ENCODE assay signal across 8 mouse cellular contexts in the genomic region with DNA sequence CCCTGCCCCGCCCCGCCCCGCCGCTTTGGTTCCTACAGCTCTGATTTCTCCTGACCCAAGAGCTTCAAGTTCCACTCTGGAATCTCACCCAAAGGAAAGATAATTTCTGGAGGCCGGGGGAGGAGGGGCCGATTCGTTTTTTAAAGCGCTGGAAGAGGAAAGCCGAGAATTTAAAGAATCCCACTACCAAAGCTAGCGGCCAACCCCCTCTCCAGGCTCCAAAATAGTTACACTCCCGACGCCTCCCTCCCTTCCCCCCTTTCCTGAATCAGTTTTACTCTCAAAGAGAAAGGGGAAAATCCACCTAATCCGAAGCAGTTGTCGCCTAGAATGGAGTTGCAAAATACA. TPM values are rescaled to one million over a fixed set of nuclear protein-coding genes. Genes with fewer than 3 reads are reported as not detected.
DNase-seq lines count a peak whose midpoint lies in the region; ATAC-seq lines count a peak whose summit lies in the region.

Dse (minus strand) TSS at position 213 of the 348 bp plus-strand sequence.

- peak within 1 kb of the TSS; percentile 82 for H3K4me3 ChIP-seq in lung, embryonic 15.5 days
- H3K4me3 ChIP-seq in forebrain, embryonic 13.5 days: peak within 1 kb of the TSS; percentile 77
- H3K4me3 ChIP-seq in limb, embryonic 13.5 days: peak within 1 kb of the TSS; percentile 67
- H3K4me3 ChIP-seq in neural tube, embryonic 13.5 days: peak within 1 kb of the TSS; percentile 79

- peak within 1 kb of the TSS; percentile 81 for H3K9ac ChIP-seq in lung, embryonic 15.5 days
- H3K9ac ChIP-seq in forebrain, embryonic 13.5 days: peak within 1 kb of the TSS; percentile 86
- H3K9ac ChIP-seq in limb, embryonic 13.5 days: peak within 1 kb of the TSS; percentile 89
- H3K9ac ChIP-seq in neural tube, embryonic 13.5 days: peak within 1 kb of the TSS; percentile 85

- H3K27ac ChIP-seq in lung, embryonic 15.5 days: peak within 1 kb of the TSS; percentile 97
- H3K27ac ChIP-seq in forebrain, embryonic 13.5 days: peak within 1 kb of the TSS; percentile 59
- H3K27ac ChIP-seq in limb, embryonic 13.5 days: peak within 1 kb of the TSS; percentile 95
- H3K27ac ChIP-seq in neural tube, embryonic 13.5 days (replicated peaks): peak within 1 kb of the TSS; percentile 73

- H3K36me3 ChIP-seq in lung, embryonic 15.5 days: no peaks in the 10 kb centered on the region
- no peaks in the 10 kb centered on the region for H3K36me3 ChIP-seq in forebrain, embryonic 13.5 days (ENCODE audit: poor library complexity, severe bottlenecking)
- H3K36me3 ChIP-seq in limb, embryonic 13.5 days: peaks cover 6% of the 10 kb centered on the region; the same call in 1 of the 2 replicates
- no peaks in the 10 kb centered on the region for H3K36me3 ChIP-seq in neural tube, embryonic 13.5 days

- peak within 1 kb of the TSS; percentile 68 for H3K4me2 ChIP-seq in lung, embryonic 15.5 days
- H3K4me2 ChIP-seq in forebrain, embryonic 13.5 days: peak within 1 kb of the TSS; percentile 79
- peak within 1 kb of the TSS; percentile 73 for H3K4me2 ChIP-seq in limb, embryonic 13.5 days (replicated peaks)
- peak within 1 kb of the TSS; percentile 82 for H3K4me2 ChIP-seq in neural tube, embryonic 13.5 days

- no peak for ATAC-seq in lung, embryonic 15.5 days (ENCODE audit: borderline replicate concordance, extremely low read depth, low FRiP score, low TSS enrichment)
- peak; percentile 20 for ATAC-seq in forebrain, embryonic 13.5 days
- peak; percentile 71 for ATAC-seq in limb, embryonic 13.5 days (ENCODE audit: low FRiP score, low read depth)
- peak; percentile 30 for ATAC-seq in neural tube, embryonic 13.5 days (ENCODE audit: low read depth)

- H3K27me3 ChIP-seq in lung, embryonic 15.5 days: no peaks in the 10 kb centered on the region
- no peaks in the 10 kb centered on the region for H3K27me3 ChIP-seq in forebrain, embryonic 13.5 days
- no peaks in the 10 kb centered on the region for H3K27me3 ChIP-seq in limb, embryonic 13.5 days
- no peaks in the 10 kb centered on the region for H3K27me3 ChIP-seq in neural tube, embryonic 13.5 days

- peaks cover 24% of the 10 kb centered on the region for H3K4me1 ChIP-seq in lung, embryonic 15.5 days
- H3K4me1 ChIP-seq in forebrain, embryonic 13.5 days: peaks cover 3% of the 10 kb centered on the region
- H3K4me1 ChIP-seq in limb, embryonic 13.5 days: peaks cover 23% of the 10 kb centered on the region
- H3K4me1 ChIP-seq in neural tube, embryonic 13.5 days (replicated peaks): peaks cover 7% of the 10 kb centered on the region

- 1% methylated on average over 14 of the region's 14 CpGs for WGBS in lung, embryonic 15.5 days
- WGBS in forebrain, embryonic 13.5 days: 0% methylated on average over 14 of the region's 14 CpGs
- under 1% methylated on average over 14 of the region's 14 CpGs for WGBS in limb, embryonic 13.5 days
- WGBS in neural tube, embryonic 13.5 days: under 1% methylated on average over 14 of the region's 14 CpGs

- DNase-seq in adrenal gland, adult 2 months: no peak
- no peak for DNase-seq in adrenal gland, postnatal 36 days
- no peak for DNase-seq in lung, postnatal 4 days
- DNase-seq in yolk sac, embryonic 10.5 days (ENCODE audit: low spot score): no peak

- no peaks in the 10 kb centered on the region for H3K9me3 ChIP-seq in lung, embryonic 15.5 days
- H3K9me3 ChIP-seq in forebrain, embryonic 13.5 days (replicated peaks): no peaks in the 10 kb centered on the region
- H3K9me3 ChIP-seq in limb, embryonic 13.5 days: no peaks in the 10 kb centered on the region
- H3K9me3 ChIP-seq in neural tube, embryonic 13.5 days: no peaks in the 10 kb centered on the region

RNA-seq across cellular contexts. Expression of gene Dse, which starts in this region (rescaled TPM):
- total RNA-seq in adrenal gland, adult 2 months (2021): 10 to 100 TPM; 13.2 to 14.9 TPM
- polyA plus RNA-seq in adrenal gland, adult 2 months (2012; rRNA removed): 3.7 and 4.5 TPM in 2 replicates
- total RNA-seq in adrenal gland, postnatal 36 days (2021): 10 to 100 TPM in 1 of 2 experiments, 1 to 10 TPM in 1; 8.2 to 14.2 TPM
- polyA plus RNA-seq in lung, embryonic 15.5 days (2015; fragmentation: Nextera tagmentation; extraction: Ambion mirVana): 29.0 and 31.2 TPM in 2 replicates
- polyA plus RNA-seq in forebrain, embryonic 13.5 days (2015; fragmentation: Nextera tagmentation; extraction: Ambion mirVana): 4.6 and 4.9 TPM in 2 replicates
- 44.0 and 44.5 TPM in 2 replicates for polyA plus RNA-seq in limb, embryonic 13.5 days (2015; fragmentation: Nextera tagmentation; extraction: Ambion mirVana)
- 9.5 and 10.0 TPM in 2 replicates for polyA plus RNA-seq in neural tube, embryonic 13.5 days (2015; fragmentation: Nextera tagmentation; extraction: Ambion mirVana)
